Mouse (Mus musculus) intestine, embryonic 16.5 days (tissue): Measurements from ENCODE around the gene Asphd1. TPM values are rescaled to one million over a fixed set of nuclear protein-coding genes. Genes with fewer than 3 reads are reported as not detected.
A peak's percentile ranks its signal among the peaks of the same experiment; 100 is the strongest.

Experiments used
- ATAC-seq: fragments of 200-750 bp; cut with Nextera tagmentation; 2 replicates; pipeline ENCODE4 v1.8.0; 2017; ENCODE audit warnings: moderate TSS enrichment, moderate library complexity
- H3K27ac ChIP-seq: fragments of 300-500 bp; sonication (generic); 2 replicates; pipeline ENCODE4 v1.5.1; 2014; ENCODE audit warnings: mild to moderate bottlenecking, low read length
- H3K27me3 ChIP-seq: fragments of 300-500 bp; sonication (generic); replicated peaks from 2 replicates; pipeline ENCODE4 v1.6.1; 2014; ENCODE audit warnings: low read length, control low read depth, mixed read lengths; ENCODE audit not compliant: control insufficient read depth, insufficient read depth
- H3K36me3 ChIP-seq: fragments of 300-500 bp; sonication (generic); 2 replicates; pipeline ENCODE4 v1.6.1; 2014; ENCODE audit warnings: low read length, control low read depth; ENCODE audit not compliant: control insufficient read depth, insufficient read depth
- H3K4me1 ChIP-seq: fragments of 300-500 bp; sonication (generic); 2 replicates; pipeline ENCODE4 v1.6.1; 2014; ENCODE audit warnings: low read length, control low read depth, mixed read lengths; ENCODE audit not compliant: control insufficient read depth, insufficient read depth
- H3K4me2 ChIP-seq: fragments of 300-500 bp; sonication (generic); 2 replicates; pipeline ENCODE4 v1.6.1; 2014; ENCODE audit warnings: low read depth, low read length, control low read depth
- H3K4me3 ChIP-seq: fragments of 300-500 bp; sonication (generic); 2 replicates; pipeline ENCODE4 v1.5.1; 2014; ENCODE audit warnings: mild to moderate bottlenecking, low read length
- H3K9ac ChIP-seq: fragments of 300-500 bp; sonication (generic); 2 replicates; pipeline ENCODE4 v1.6.1; 2014; ENCODE audit warnings: low read depth, low read length
- H3K9me3 ChIP-seq: fragments of 300-500 bp; sonication (generic); 2 replicates; pipeline ENCODE4 v1.6.1; 2016; ENCODE audit warnings: low read length, control low read depth; ENCODE audit not compliant: control insufficient read depth
- WGBS: fragments of 180-500 bp; shearing (Covaris S2); extraction: QIAGEN DNeasy Blood & Tissue Kit; methylation state at CpG from one replicate; pipeline ENCODE4 v1.1.7; 2014; 5-methylcytosine and 5-hydroxymethylcytosine counted together
- polyA plus RNA-seq: library from polyadenylated mRNA; unstranded; fragments of >200 nt; fragmentation: Nextera tagmentation; extraction: Ambion mirVana; gene quantifications from 2 replicates; pipeline ENCODE4 v1.2.1, GENCODE M21; 2015

Asphd1 gene
- polyA plus RNA-seq, 1 experiment from 2014 or later = 0.56 TPM

GRCm38 (mm10) chr7:126959780-126960179, 10.4 kb upstream of the Asphd1 start:
- no peak for ATAC-seq

GRCm38 (mm10) chr7:126955125-126955524, 5.7 kb upstream of the Asphd1 start:
- ATAC-seq = no peak
- Histone ChIP-seq H3K27me3 (peaks cover 10% of the 10 kb centered on the region), H3K27ac (no peak overlapping the region), H3K4me2 (no peak overlapping the region), H3K36me3 (no peaks in the 10 kb centered on the region), H3K4me1 (peaks cover 3% of the 10 kb centered on the region; the same call in 1 of the 2 replicates), H3K4me3 (no peak overlapping the region), H3K9me3 (no peaks in the 10 kb centered on the region), H3K9ac (no peak overlapping the region)
- WGBS = 58% methylated on average over 3 of the region's 3 CpGs

More at GRCm38 (mm10) chr7:126959780-126960179, 10.4 kb upstream of the Asphd1 start:
- no peak overlapping the region for H3K9ac ChIP-seq
- no peak overlapping the region for H3K27ac ChIP-seq
- no peak overlapping the region for H3K4me3 ChIP-seq
- H3K27me3 ChIP-seq = peaks cover 7% of the 10 kb centered on the region; the same call in 1 of the 2 replicates
- no peaks in the 10 kb centered on the region for H3K9me3 ChIP-seq
- H3K4me1 ChIP-seq = no peaks in the 10 kb centered on the region
- WGBS = 43% methylated on average over 9 of the region's 9 CpGs
- no peaks in the 10 kb centered on the region for H3K36me3 ChIP-seq
- no peak overlapping the region for H3K4me2 ChIP-seq

- H3K27ac ChIP-seq = no peak overlapping the region
- WGBS = under 1% methylated on average over 8 of the region's 8 CpGs
- H3K9ac ChIP-seq = no peak overlapping the region
- H3K36me3 ChIP-seq = no peaks in the 10 kb centered on the region
- H3K4me1 ChIP-seq = peaks cover 11% of the 10 kb centered on the region
- no peak overlapping the region for H3K4me3 ChIP-seq
- no peaks in the 10 kb centered on the region for H3K9me3 ChIP-seq
- peaks cover 13% of the 10 kb centered on the region for H3K27me3 ChIP-seq
- ATAC-seq = no peak
- no peak overlapping the region for H3K4me2 ChIP-seq
These were observed 3.3 kb upstream of the Asphd1 start for GRCm38 (mm10) chr7:126952646-126953045.

DNA sequence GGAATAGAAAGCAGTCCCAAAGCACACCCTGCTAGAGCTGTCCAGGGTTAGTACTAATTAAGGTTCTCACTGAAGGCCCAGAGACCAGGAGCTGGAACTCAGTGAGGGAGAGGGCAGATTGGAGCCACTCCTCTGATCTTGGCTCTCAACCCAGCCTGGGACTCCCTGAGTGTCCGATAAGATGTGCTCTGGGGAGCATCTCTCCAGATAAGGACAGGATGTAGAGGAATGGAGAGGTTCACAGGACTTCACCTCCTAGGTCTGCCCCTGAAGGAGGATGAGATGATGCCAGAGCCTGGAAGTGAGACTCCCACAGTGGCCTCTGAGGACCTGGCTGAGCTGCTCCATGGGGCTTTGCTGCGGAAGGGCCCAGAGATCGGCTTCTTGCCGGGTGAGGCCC, 2.4 kb upstream of the Asphd1 start:
- no peak overlapping the region for H3K27ac ChIP-seq
- WGBS = 21% methylated on average over 4 of the region's 4 CpGs
- H3K4me3 ChIP-seq = no peak overlapping the region
- no peaks in the 10 kb centered on the region for H3K36me3 ChIP-seq
- ATAC-seq = no peak
- H3K27me3 ChIP-seq = peaks cover 13% of the 10 kb centered on the region
- no peak overlapping the region for H3K4me2 ChIP-seq
- H3K9ac ChIP-seq = no peak overlapping the region
- no peaks in the 10 kb centered on the region for H3K9me3 ChIP-seq
- H3K4me1 ChIP-seq = peaks cover 11% of the 10 kb centered on the region

DNA sequence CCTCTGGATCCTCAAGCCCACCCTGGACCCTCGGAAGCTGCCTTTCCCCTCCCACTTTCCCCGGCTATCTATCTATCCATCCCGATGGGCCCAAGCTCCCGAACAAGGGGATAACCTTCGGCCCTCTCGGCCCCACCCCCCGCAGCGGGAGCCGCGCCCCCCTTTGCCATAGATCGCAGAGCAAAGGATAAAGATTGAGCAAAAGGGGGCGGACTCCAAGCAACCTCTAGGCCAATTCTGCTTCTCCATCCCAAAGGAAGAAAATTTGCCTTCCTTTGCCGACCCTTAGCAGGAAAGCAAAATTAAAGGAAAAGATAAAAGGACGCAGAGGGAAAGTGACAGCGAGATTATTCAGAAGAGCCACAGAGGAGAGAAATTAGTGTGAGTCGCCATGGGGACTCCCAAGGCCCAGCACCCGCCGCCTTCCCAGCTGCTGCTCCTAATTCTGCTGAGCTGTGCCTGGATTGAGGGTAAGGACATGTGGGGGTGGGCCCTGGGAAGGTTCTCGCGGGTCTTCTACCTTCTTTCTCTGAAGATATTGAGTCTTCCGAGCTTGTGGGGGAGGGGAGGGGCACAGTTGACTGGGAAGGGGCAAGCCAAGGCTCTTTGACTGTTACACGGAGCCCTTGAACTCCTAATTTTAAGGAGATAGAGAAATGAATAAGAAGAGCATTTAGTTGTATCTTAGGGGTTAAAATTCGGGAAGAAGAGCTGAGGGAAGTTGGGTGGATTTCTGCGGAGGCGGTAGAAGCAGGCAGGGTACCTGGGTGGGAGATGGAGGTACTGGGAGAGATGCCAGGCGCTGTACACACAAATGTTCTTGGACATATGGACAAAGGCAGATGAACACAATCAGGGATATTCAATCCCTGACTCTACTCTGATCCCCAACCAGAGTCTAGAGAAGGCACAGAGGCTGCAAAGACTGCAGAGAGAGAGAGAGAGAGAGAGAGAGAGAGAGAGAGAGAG, 1.5 kb upstream of the Asphd1 start:
- Histone ChIP-seq H3K36me3 (no peaks in the 10 kb centered on the region), H3K4me2 (peak overlapping the region; percentile 100), H3K27me3 (peaks cover 13% of the 10 kb centered on the region), H3K9ac (no peak overlapping the region), H3K9me3 (no peaks in the 10 kb centered on the region), H3K27ac (no peak overlapping the region), H3K4me3 (peak overlapping the region; percentile 58), H3K4me1 (peaks cover 11% of the 10 kb centered on the region)
- 6% methylated on average over 26 of the region's 26 CpGs for WGBS
- no peak for ATAC-seq

DNA sequence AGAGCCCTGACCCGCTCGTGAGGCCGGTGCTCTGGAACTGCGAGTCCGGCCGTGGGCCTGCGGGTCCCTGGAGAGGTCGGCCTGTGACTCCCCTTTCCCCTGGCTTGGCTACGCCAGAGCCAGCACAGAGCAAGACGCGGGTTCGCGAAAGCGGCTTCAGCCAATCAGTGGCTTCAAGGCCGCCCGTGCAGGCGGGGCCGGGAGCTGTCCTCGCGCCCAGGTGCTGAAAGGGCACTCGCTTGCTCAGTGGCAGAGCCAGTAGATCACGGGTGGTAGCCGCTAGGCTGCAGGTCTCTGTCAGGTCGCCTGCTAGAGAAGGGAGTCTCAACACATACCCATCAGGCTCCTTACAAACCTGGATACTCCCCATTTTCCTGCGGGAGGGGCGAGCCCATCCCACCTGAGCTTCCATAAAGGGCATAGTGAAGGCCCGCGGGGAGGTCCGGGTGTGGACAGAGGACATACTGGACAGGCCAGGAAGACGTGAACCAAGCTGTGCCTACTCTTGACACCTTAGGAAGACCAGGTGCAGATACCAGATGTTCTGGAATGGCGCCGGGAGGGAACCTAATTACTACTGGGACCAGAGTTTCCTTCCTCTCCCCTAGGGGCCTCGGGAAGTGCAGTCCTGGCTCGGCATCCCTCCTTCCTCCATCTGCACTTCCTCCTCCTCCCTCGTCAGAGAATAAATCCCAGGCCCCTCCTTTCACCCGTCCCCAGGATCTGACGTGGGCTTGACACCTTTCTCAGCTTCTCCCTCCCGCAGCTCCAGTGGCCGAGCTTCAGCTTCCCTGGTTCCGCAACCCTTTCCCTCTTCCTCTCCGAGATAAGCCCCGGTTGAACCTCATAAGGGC, 638 bp upstream of the Asphd1 start, which contains the start of gene Sez6l2:
Gene Sez6l2 (plus strand): TSS at position 771 of the 854 bp plus-strand sequence.
- Histone ChIP-seq H3K4me2 (peak within 1 kb of the TSS; percentile 100), H3K4me3 (peak within 1 kb of the TSS; percentile 58), H3K27ac (no peak within 1 kb of the TSS), H3K36me3 (no peaks in the 10 kb centered on the region), H3K9ac (peak within 1 kb of the TSS; percentile 27; the same call in 1 of the 2 replicates), H3K27me3 (peaks cover 13% of the 10 kb centered on the region), H3K4me1 (peaks cover 11% of the 10 kb centered on the region), H3K9me3 (no peaks in the 10 kb centered on the region)
- WGBS = 1% methylated on average over 42 of the region's 42 CpGs
- peak; percentile 90 for ATAC-seq

- WGBS = 83% methylated on average over 10 of the region's 10 CpGs
- ATAC-seq = no peak
These were observed 756 bp downstream of the Asphd1 start for GRCm38 (mm10) chr7:126948626-126949025.

DNA sequence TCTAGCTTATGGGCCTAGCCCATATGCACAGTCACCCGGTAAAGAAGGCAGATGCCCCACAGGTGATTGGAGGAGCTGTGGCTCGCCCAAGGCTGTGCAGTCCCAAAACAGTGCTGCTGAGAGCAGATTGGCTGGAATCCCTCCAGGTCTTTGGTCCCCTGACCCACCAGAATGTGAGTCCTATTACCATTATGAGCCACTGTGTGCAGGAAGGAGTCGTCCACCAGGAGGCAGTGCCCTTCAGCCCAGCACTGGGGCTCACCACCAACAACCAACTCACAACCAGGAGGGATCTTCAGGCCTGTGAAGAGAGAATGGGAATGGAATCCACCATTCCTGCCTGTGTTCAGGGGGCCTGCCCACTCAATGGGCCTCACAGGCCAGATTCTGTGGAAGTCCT, 2.9 kb downstream of the Asphd1 start:
- Histone ChIP-seq H3K36me3 (no peaks in the 10 kb centered on the region), H3K9me3 (no peaks in the 10 kb centered on the region), H3K4me3 (no peak overlapping the region), H3K4me1 (peaks cover 11% of the 10 kb centered on the region), H3K27ac (no peak overlapping the region), H3K27me3 (peaks cover 10% of the 10 kb centered on the region), H3K9ac (no peak overlapping the region), H3K4me2 (no peak overlapping the region)
- ATAC-seq = no peak
- 51% methylated on average over 3 of the region's 3 CpGs for WGBS

More at GRCm38 (mm10) chr7:126948626-126949025, 756 bp downstream of the Asphd1 start:
- H3K4me2 ChIP-seq = no peak overlapping the region
- H3K27me3 ChIP-seq = peaks cover 13% of the 10 kb centered on the region
- H3K9me3 ChIP-seq = no peaks in the 10 kb centered on the region
- H3K27ac ChIP-seq = no peak overlapping the region
- peaks cover 11% of the 10 kb centered on the region for H3K4me1 ChIP-seq
- H3K36me3 ChIP-seq = no peaks in the 10 kb centered on the region
- H3K4me3 ChIP-seq = no peak overlapping the region
- no peak overlapping the region for H3K9ac ChIP-seq

- WGBS = 81% methylated on average over 5 of the region's 5 CpGs
- H3K36me3 ChIP-seq = no peaks in the 10 kb centered on the region
- no peak overlapping the region for H3K4me2 ChIP-seq
- no peaks in the 10 kb centered on the region for H3K4me1 ChIP-seq
- H3K27ac ChIP-seq = no peak overlapping the region
- H3K27me3 ChIP-seq = no peaks in the 10 kb centered on the region
- no peaks in the 10 kb centered on the region for H3K9me3 ChIP-seq
- no peak overlapping the region for H3K4me3 ChIP-seq
- H3K9ac ChIP-seq = no peak overlapping the region
- ATAC-seq = no peak
These were observed 7.6 kb downstream of the Asphd1 start for GRCm38 (mm10) chr7:126941801-126942200.
